Mouse (Mus musculus) hindbrain, embryonic 10.5 days (tissue): ENCODE data around the gene Cryzl2. TPM values are rescaled to one million over a fixed set of nuclear protein-coding genes. Genes with fewer than 3 reads are reported as not detected.

Source experiments
- DNase-seq: peaks from one replicate; pipeline ENCODE4 v3.0.0-alpha.2; 2017; ENCODE audit warnings: low spot score
- H3K27ac ChIP-seq: fragments of 300-500 bp; sonication (generic); 2 replicates; pipeline ENCODE4 v1.5.1; 2016; ENCODE audit warnings: mild to moderate bottlenecking, moderate library complexity
- H3K27me3 ChIP-seq: fragments of 300-500 bp; sonication (generic); 2 replicates; pipeline ENCODE4 v1.6.1; 2016; ENCODE audit warnings: mild to moderate bottlenecking; ENCODE audit not compliant: poor library complexity, insufficient read depth, severe bottlenecking
- H3K36me3 ChIP-seq: fragments of 300-500 bp; sonication (generic); 2 replicates; pipeline ENCODE4 v1.6.1; 2016; ENCODE audit warnings: mild to moderate bottlenecking, moderate library complexity
- H3K4me1 ChIP-seq: fragments of 300-500 bp; sonication (generic); replicated peaks from 2 replicates; pipeline ENCODE4 v1.6.1; 2016; ENCODE audit warnings: mild to moderate bottlenecking
- H3K4me3 ChIP-seq: fragments of 300-500 bp; sonication (generic); 2 replicates; pipeline ENCODE4 v1.5.1; 2016; ENCODE audit warnings: mild to moderate bottlenecking, moderate library complexity
- H3K9me3 ChIP-seq: fragments of 300-500 bp; sonication (generic); 2 replicates; pipeline ENCODE4 v1.6.1; 2016; ENCODE audit warnings: mild to moderate bottlenecking, moderate library complexity
- WGBS: fragments of 180-500 bp; shearing (Covaris S2); methylation state at CpG from one replicate; pipeline ENCODE4 v1.1.7; 2016; 5-methylcytosine and 5-hydroxymethylcytosine counted together
- polyA plus RNA-seq: library from polyadenylated mRNA; unstranded; fragments of >200 nt; fragmentation: Nextera tagmentation; extraction: Ambion mirVana; gene quantifications from 2 replicates; pipeline ENCODE4 v1.2.1, GENCODE M21; 2016

Gene Cryzl2
- polyA plus RNA-seq, 1 experiment from 2014 or later: 7.9 TPM

GRCm38 (mm10) chr1:157446325-157446724 is 12.1 kb upstream of the Cryzl2 start:
- peaks cover 82% of the 10 kb centered on the region for H3K4me1 ChIP-seq
- DNase-seq: no peak
- no peak overlapping the region for H3K4me3 ChIP-seq
- peak overlapping the region; percentile 56; the same call in 1 of the 2 replicates for H3K27ac ChIP-seq
- H3K27me3 ChIP-seq: peaks cover 51% of the 10 kb centered on the region
- no peaks in the 10 kb centered on the region for H3K9me3 ChIP-seq
- no peaks in the 10 kb centered on the region for H3K36me3 ChIP-seq
- 76% methylated on average over 7 of the region's 7 CpGs for WGBS

- 49% methylated on average over 4 of the region's 4 CpGs for WGBS
- H3K27me3 ChIP-seq: peaks cover 51% of the 10 kb centered on the region
- no peaks in the 10 kb centered on the region for H3K9me3 ChIP-seq
- H3K4me3 ChIP-seq: no peak overlapping the region
- no peak for DNase-seq
- H3K36me3 ChIP-seq: no peaks in the 10 kb centered on the region
- peak overlapping the region; percentile 56 for H3K27ac ChIP-seq
- peaks cover 74% of the 10 kb centered on the region for H3K4me1 ChIP-seq
Observed at GRCm38 (mm10) chr1:157447142-157447541, 11.2 kb upstream of the Cryzl2 start.

- Histone ChIP-seq H3K9me3 (no peaks in the 10 kb centered on the region), H3K4me3 (no peak overlapping the region), H3K27ac (no peak overlapping the region; the same call in 1 of the 2 replicates), H3K4me1 (peaks cover 75% of the 10 kb centered on the region), H3K36me3 (no peaks in the 10 kb centered on the region), H3K27me3 (peaks cover 51% of the 10 kb centered on the region)
- WGBS: 34% methylated on average over 7 of the region's 7 CpGs
- DNase-seq: no peak
Observed at GRCm38 (mm10) chr1:157448164-157448804, 10.1 kb upstream of the Cryzl2 start.

GRCm38 (mm10) chr1:157448805-157449188 is 9.6 kb upstream of the Cryzl2 start:
- peaks cover 73% of the 10 kb centered on the region for H3K4me1 ChIP-seq
- peaks cover 51% of the 10 kb centered on the region for H3K27me3 ChIP-seq

GRCm38 (mm10) chr1:157449532-157449931 is 8.8 kb upstream of the Cryzl2 start:
- Histone ChIP-seq H3K4me1 (peaks cover 66% of the 10 kb centered on the region), H3K4me3 (peak overlapping the region; percentile 39), H3K27ac (peak overlapping the region; percentile 72), H3K27me3 (peaks cover 51% of the 10 kb centered on the region), H3K9me3 (no peaks in the 10 kb centered on the region), H3K36me3 (no peaks in the 10 kb centered on the region)
- WGBS: 10% methylated on average over 10 of the region's 10 CpGs
- DNase-seq: peak; percentile 34

More at GRCm38 (mm10) chr1:157448805-157449188, 9.6 kb upstream of the Cryzl2 start:
- Histone ChIP-seq H3K27ac (no peak overlapping the region), H3K4me3 (no peak overlapping the region), H3K36me3 (no peaks in the 10 kb centered on the region), H3K9me3 (no peaks in the 10 kb centered on the region)
- 77% methylated on average over 5 of the region's 5 CpGs for WGBS
- no peak for DNase-seq

GRCm38 (mm10) chr1:157449981-157450636 is 8.3 kb upstream of the Cryzl2 start:
- H3K9me3 ChIP-seq: no peaks in the 10 kb centered on the region
- peaks cover 48% of the 10 kb centered on the region for H3K27me3 ChIP-seq
- DNase-seq: peak; percentile 34
- peaks cover 60% of the 10 kb centered on the region for H3K4me1 ChIP-seq
- peak overlapping the region; percentile 72 for H3K27ac ChIP-seq
- H3K36me3 ChIP-seq: no peaks in the 10 kb centered on the region
- H3K4me3 ChIP-seq: peak overlapping the region; percentile 39
- 7% methylated on average over 21 of the region's 21 CpGs for WGBS

GRCm38 (mm10) chr1:157452284-157452683 is 6.1 kb upstream of the Cryzl2 start:
- no peak for DNase-seq
- 86% methylated on average over 3 of the region's 3 CpGs for WGBS
- H3K4me1 ChIP-seq: peaks cover 44% of the 10 kb centered on the region

GRCm38 (mm10) chr1:157452759-157453549 is 5.4 kb upstream of the Cryzl2 start:
- no peaks in the 10 kb centered on the region for H3K9me3 ChIP-seq
- H3K4me3 ChIP-seq: no peak overlapping the region
- DNase-seq: no peak
- no peaks in the 10 kb centered on the region for H3K36me3 ChIP-seq
- peaks cover 35% of the 10 kb centered on the region for H3K27me3 ChIP-seq
- H3K27ac ChIP-seq: peak overlapping the region; percentile 66
- 48% methylated on average over 5 of the region's 5 CpGs for WGBS
- H3K4me1 ChIP-seq: peaks cover 43% of the 10 kb centered on the region

More at GRCm38 (mm10) chr1:157452284-157452683, 6.1 kb upstream of the Cryzl2 start:
- H3K36me3 ChIP-seq: no peaks in the 10 kb centered on the region
- H3K4me3 ChIP-seq: no peak overlapping the region
- peaks cover 38% of the 10 kb centered on the region for H3K27me3 ChIP-seq
- H3K27ac ChIP-seq: no peak overlapping the region
- no peaks in the 10 kb centered on the region for H3K9me3 ChIP-seq

- DNase-seq: no peak
- Histone ChIP-seq H3K27ac (no peak overlapping the region), H3K4me3 (no peak overlapping the region), H3K9me3 (no peaks in the 10 kb centered on the region), H3K4me1 (peaks cover 50% of the 10 kb centered on the region), H3K27me3 (peaks cover 18% of the 10 kb centered on the region), H3K36me3 (no peaks in the 10 kb centered on the region)
- 87% methylated on average over 6 of the region's 6 CpGs for WGBS
Observed at GRCm38 (mm10) chr1:157454876-157455275, 3.5 kb upstream of the Cryzl2 start.

- peaks cover 9% of the 10 kb centered on the region; the same call in 1 of the 2 replicates for H3K27me3 ChIP-seq
- H3K36me3 ChIP-seq: no peaks in the 10 kb centered on the region
- peak overlapping the region; percentile 90 for H3K27ac ChIP-seq
- 79% methylated on average over 3 of the region's 3 CpGs for WGBS
- no peaks in the 10 kb centered on the region for H3K9me3 ChIP-seq
- H3K4me1 ChIP-seq: peaks cover 34% of the 10 kb centered on the region
- H3K4me3 ChIP-seq: peak overlapping the region; percentile 55; the same call in 1 of the 2 replicates
- no peak for DNase-seq
Observed at GRCm38 (mm10) chr1:157457789-157458188, 588 bp upstream of the Cryzl2 start.

- peaks cover 9% of the 10 kb centered on the region; the same call in 1 of the 2 replicates for H3K27me3 ChIP-seq
- no peak overlapping the region for H3K4me3 ChIP-seq
- no peaks in the 10 kb centered on the region for H3K9me3 ChIP-seq
- no peak overlapping the region; the same call in 1 of the 2 replicates for H3K27ac ChIP-seq
- peaks cover 26% of the 10 kb centered on the region for H3K4me1 ChIP-seq
- DNase-seq: no peak
- WGBS: 97% methylated on average over 5 of the region's 5 CpGs
- H3K36me3 ChIP-seq: no peaks in the 10 kb centered on the region
Observed at GRCm38 (mm10) chr1:157459904-157460303, 1.5 kb downstream of the Cryzl2 start.

- no peak overlapping the region for H3K4me3 ChIP-seq
- DNase-seq: no peak
- no peaks in the 10 kb centered on the region for H3K9me3 ChIP-seq
- WGBS: 96% methylated on average over 5 of the region's 5 CpGs
- no peaks in the 10 kb centered on the region for H3K36me3 ChIP-seq
- H3K4me1 ChIP-seq: peaks cover 26% of the 10 kb centered on the region
- peaks cover 9% of the 10 kb centered on the region; the same call in 1 of the 2 replicates for H3K27me3 ChIP-seq
- H3K27ac ChIP-seq: no peak overlapping the region
Observed at GRCm38 (mm10) chr1:157461276-157461675, 2.9 kb downstream of the Cryzl2 start.
